Mouse (Mus musculus): ENCODE results near the gene Tox2.

Gene Tox2

DNA sequence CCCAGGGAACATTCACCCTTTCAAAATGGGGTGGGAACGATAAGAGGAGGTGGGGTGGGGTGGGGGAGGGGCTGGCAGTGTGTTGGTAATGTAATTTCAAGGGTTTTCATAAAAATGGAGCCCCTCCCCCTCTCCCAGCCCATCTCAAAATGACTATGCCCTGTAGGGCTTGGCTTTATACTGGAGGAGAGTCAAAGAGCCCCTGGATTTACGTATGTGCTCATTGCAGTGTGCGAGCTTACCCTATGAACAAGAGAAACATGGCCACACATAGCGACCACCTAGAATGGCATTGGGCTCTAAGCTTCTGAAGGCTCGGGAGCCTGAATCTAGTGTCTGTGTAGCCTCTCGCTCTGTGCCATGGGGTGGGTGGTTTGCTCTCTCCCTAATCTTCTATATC lies 51.3 kb downstream of the Tox2 start:
- no peak for DNase-seq (ENCODE audit: low spot score in 2 of 2)

DNA sequence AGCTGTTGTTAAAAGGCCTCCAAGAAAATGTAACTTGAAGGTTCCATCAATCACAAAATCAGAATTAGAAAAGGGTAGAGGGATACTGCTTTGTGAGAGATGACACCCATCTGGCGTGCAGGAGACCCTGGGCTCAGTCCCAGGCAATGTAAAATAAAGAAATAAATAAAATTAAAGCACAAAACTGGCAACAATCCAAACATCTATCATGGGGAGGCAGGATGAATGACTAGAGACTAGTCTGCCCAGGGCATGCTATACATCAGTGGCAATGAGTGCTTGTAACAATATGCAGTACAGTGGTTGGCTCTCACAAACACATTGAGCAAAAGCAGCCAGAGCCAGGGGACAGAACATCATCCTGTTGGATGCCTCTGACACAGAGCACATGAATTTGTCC lies 53.8 kb downstream of the Tox2 start:
- no peak for DNase-seq (ENCODE audit: low spot score in 2 of 2)

GRCm38 (mm10) chr2:163261362-163262054 lies 58.6 kb downstream of the Tox2 start:
- no peak for DNase-seq (ENCODE audit: low spot score in 2 of 2)

DNA sequence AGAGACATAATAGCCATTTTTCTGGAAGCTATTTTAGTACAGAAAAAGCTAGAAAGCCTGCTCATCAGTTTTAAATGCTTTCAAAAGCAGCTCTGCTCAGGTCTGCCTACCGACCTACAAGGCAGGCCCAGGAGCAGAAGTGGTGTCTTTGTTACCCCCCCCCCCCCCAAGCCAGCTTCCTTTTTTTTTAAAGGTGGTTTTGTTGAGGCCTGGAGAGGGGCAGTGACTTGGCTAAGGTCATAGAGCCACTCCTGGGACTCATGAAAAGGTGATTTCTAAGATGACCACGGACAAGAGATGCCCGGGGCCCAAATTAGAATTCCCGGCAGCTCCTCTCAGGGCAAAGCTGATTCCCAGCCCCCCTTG lies 59.1 kb downstream of the Tox2 start:
- no peak for DNase-seq (ENCODE audit: low spot score in 2 of 2)

GRCm38 (mm10) chr2:163267097-163267496 lies 64.2 kb downstream of the Tox2 start:
- DNase-seq (ENCODE audit: low spot score in 2 of 2): no peak

- no peak for DNase-seq (ENCODE audit: low spot score in 2 of 2)
These were observed 68.9 kb downstream of the Tox2 start for GRCm38 (mm10) chr2:163271581-163272492.

- no peak for DNase-seq (ENCODE audit: low spot score in 2 of 2)
These were observed 70.9 kb downstream of the Tox2 start for GRCm38 (mm10) chr2:163273815-163274214.

DNA sequence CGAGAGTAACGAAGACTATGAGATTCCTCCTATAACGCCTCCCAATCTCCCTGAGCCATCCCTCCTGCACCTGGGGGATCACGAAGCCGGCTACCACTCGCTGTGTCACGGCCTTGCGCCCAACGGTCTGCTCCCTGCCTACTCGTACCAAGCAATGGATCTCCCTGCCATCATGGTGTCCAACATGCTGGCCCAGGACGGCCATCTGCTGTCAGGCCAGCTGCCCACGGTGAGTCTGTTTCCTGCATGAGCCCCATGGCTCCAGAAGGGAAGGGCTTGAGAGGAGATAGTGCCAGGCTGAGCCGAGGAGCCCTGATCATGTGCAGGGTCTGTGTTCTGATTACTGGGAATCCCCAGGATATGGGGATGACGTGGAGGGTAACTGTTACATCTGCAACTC lies 73.1 kb downstream of the Tox2 start:
- no peak for DNase-seq (ENCODE audit: low spot score in 2 of 2)

DNA sequence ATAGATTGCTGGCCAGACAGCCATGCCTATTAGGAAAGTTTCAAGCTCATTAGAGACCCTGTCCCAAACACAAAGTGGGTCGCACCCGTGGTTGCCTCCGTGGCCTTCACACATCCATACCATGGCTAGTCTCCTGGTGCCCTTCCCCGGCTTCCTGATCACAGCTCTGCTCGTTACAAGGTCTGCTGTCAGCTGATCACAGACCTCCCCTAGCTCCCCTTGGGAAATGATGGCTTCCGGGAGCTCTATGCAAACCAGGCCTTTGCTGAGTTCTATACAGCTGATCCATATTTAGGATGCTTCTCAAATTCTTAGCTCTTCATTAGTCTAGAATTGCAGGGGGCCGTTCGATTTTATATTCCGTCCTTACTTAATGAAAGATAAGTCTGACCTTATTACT lies 75.1 kb downstream of the Tox2 start:
- no peak for DNase-seq (ENCODE audit: low spot score in 2 of 2)

GRCm38 (mm10) chr2:163280636-163281322 lies 77.9 kb downstream of the Tox2 start:
- DNase-seq (ENCODE audit: low spot score in 2 of 2): no peak

DNA sequence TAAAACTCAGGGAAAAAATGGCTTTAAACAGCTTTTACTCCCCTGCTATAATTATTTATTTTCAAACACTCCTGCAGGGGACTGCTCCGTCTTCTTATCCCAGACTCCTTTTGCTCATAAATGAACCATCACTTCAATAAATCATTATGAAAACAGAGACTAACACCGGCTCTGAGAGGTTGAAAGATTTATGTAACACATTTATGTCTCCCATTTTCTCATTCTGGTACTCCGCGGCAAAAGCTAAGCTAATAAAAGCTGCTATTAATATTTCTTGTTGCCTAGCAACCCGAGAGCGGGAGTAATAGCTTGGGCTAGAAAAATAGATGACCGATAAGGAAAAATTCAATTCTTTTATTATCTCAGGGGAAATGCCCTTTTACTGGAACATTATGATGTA lies 81.9 kb downstream of the Tox2 start:
- DNase-seq (ENCODE audit: low spot score in 2 of 2): no peak

DNA sequence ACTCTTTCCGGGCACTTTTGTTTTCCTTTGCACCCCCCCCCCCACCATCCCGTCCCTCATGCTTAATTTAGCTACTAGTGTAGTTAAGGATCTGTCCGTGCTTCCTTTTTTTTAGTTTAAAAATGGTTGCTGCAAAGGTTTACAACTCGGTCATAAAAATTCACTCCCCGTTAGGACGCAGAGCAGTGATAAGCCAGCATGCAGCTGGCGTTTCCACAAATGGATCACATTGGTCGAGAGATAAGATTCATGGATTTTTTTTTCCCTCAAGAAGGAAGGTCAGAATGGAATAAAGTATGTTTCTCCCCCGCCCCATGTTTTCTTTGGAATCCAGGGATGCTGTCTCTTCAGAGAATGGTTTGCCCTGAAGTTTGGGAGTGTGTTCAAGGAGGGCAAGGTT lies 82.4 kb downstream of the Tox2 start:
- DNase-seq (ENCODE audit: low spot score in 2 of 2): no peak

DNA sequence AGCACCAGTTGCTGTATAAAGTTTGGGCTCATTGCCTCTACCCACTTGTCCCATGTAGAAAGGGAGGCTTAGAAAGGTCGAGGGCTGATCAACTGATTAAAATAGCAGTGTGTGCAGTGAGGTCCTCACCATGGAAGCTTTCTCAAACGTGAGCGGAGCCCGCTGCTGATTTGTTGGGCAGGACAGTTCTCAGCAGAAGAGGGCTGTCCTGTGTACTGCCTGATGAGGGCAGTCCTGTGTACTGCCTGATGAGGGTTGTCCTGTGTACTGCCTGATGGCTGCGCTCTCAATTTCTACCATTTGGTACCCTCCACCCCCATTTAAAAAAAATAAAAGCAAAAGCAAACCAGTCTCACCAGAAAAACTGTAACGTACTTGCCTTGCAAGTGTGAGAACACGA lies 82.8 kb downstream of the Tox2 start:
- no peak for DNase-seq (ENCODE audit: low spot score in 2 of 2)

DNA sequence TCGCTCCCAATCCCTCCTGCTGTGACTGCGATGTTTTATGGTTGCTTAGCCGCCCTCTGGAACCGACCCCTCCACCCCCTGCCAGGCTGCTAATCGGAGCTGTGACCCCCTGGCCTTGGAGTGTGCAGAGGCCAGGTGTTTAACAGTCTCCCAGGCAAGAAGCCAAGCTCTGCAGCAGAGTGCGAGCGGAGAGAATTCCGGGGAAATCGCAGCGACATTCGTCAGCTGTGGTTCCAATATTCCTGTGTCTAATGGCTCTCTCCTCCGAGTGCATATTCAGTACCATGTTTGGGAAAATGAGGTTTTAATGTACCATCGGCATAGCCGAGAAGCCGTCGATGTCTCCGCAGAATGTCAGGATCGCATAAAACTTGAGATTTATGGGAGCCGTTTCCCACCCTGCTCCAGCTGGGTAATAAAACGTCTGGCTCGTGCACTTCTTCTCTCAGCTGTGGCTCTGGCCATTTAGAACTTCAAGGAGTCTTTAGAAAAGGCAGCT lies 86.0 kb downstream of the Tox2 start:
- no peak for DNase-seq (ENCODE audit: low spot score in 2 of 2)

DNA sequence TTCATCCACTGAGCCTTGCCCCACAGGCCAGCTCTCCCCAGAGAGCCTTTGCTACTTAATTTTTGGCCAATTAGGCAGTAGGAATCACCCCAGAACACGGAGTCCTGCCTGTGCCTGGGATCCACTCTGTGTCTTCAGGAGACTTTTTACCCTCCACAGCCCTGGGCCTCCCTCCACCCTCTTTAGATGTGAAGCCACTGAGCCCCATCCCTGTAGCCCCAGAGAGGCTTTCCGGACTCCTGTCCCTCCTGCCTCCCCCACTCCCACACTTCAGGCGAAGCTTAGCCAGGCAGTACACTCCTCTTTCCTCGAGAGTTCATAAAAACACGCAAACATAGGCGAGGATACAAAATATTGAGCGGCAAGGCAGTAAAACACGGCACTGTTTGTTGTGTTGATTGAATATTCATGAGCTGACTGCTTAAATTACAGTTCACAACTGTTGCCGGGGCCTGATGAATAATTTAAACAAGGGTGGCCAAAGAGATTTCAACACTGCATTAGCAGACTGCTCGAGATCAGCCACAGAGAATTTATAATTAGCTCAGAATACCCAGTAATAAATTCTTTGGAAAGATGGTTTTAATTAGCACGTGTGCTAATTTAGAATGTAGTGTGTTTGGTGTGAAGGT lies 94.2 kb downstream of the Tox2 start:
- no peak for DNase-seq (ENCODE audit: low spot score in 2 of 2)

- DNase-seq (ENCODE audit: low spot score in 2 of 2): no peak
These were observed 97.4 kb downstream of the Tox2 start for GRCm38 (mm10) chr2:163300069-163301060.

- no peak for DNase-seq (ENCODE audit: low spot score in 2 of 2)
These were observed 98.7 kb downstream of the Tox2 start for GRCm38 (mm10) chr2:163301641-163302040.

DNA sequence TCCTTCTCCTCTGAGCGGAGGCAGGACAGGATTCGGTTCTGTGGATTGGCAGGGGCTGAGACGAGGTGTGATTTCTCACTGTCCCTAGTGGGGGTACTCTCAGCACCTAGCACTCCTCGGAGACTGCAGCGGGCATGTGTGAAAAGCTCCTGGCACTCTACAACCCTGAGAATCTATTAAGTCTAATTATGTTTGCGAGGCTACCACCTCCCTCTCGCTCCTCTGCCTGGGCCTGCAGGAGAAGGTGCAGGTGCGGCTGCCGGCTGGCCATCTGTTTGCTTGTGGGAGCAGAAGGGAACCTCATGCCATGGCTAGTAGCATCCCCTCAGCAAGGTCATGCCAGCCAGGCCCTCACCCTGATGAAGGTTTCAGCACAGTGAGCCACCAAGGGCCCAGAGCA lies 100.1 kb downstream of the Tox2 start:
- DNase-seq (ENCODE audit: low spot score in 2 of 2): no peak

GRCm38 (mm10) chr2:163309376-163309775 lies 106.5 kb downstream of the Tox2 start:
- DNase-seq (ENCODE audit: low spot score in 2 of 2): no peak

DNA sequence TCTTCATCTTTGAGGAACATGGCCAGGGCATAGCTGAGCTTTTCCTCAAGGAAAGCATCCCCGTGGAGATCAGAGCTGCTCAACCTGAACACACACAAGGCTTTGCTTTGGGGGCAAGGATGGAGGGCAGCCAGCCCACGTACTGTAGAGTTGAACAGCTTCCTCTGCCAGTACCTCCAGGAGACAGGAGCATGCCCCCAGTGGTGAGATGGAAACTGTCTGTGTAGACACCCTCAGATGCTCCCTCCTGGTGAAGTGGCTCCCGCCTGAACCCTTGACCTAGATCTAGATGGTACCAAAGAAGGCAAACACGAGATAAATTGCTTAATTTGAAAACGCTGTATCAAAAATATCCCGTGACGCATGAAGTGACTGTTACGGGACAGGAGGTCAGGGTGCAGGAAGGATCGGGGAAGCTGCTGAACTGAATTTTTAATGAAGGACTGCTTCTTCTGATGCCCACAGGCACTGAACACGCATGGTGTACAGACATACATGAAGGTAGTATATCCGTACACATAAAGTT lies 107.3 kb downstream of the Tox2 start:
- DNase-seq (ENCODE audit: low spot score in 2 of 2): no peak

DNA sequence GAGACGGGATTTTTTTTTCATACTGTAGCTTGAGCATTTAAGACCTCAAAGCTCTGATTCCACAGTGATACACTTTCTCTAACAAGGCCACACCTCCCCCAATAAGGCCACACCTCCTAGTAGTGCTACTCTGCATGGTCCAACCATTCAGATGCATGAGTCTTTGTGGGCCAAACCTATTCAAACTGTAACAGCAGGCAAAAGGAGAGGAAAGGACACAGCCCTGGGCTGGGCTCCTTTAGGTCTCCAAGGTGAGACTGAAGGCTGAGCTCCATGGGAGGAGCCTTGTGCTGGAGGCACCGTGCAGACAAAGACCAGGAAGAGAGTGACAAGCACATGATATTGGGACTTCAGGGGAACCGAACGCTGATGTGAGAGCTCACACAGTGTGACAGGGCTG lies 114.4 kb downstream of the Tox2 start:
- DNase-seq (ENCODE audit: low spot score in 2 of 2): no peak

All from spleen, postnatal 14 days (tissue).